ENCODE assay signal across 18 mouse cellular contexts in genomic region chr14:75170546-75170945, GRCm38 (mm10). TPM values are rescaled to one million over a fixed set of nuclear protein-coding genes. Genes with fewer than 3 reads are reported as not detected.
"Had no signal": no experiment of that assay in that cellular context is flagged by ENCODE, and none has a peak within 500 bp of the region (broad histone marks: within the 10 kb centered on the region; RNA-seq: fewer than 3 reads in every experiment).

No protein-coding gene starts in this region.

- H3K27ac ChIP-seq: limb, embryonic 12.5 days; liver, embryonic 14.5 days; midbrain, embryonic 13.5 days had no signal

- H3K4me2 ChIP-seq: limb, embryonic 12.5 days; midbrain, embryonic 13.5 days had no signal

- DNase-seq: kidney, adult 8-10 months; kidney, postnatal 25 days; liver; lung, adult 2 months; lung, postnatal 4 days; right cerebral cortex, adult 18-20 months; right cerebral cortex, postnatal 25 days; thymus, postnatal 4 days had no signal

- H3K4me1 ChIP-seq: limb, embryonic 12.5 days; midbrain, embryonic 13.5 days had no signal

- H3K4me3 ChIP-seq: limb, embryonic 12.5 days; midbrain, embryonic 13.5 days had no signal

- ATAC-seq: lung, postnatal 0 days; midbrain, embryonic 13.5 days had no signal

- H3K9me3 ChIP-seq: limb, embryonic 12.5 days; midbrain, embryonic 13.5 days had no signal

- H3K36me3 ChIP-seq: limb, embryonic 12.5 days; midbrain, embryonic 13.5 days had no signal

- H3K27me3 ChIP-seq: limb, embryonic 12.5 days; midbrain, embryonic 13.5 days had no signal

- H3K9ac ChIP-seq: limb, embryonic 12.5 days; liver, embryonic 14.5 days; midbrain, embryonic 13.5 days had no signal

RNA-seq across cellular contexts. Expression of gene Lrrc63, which starts 39.9 kb away (rescaled TPM):
- total RNA-seq: layer of hippocampus, postnatal 10 days; midbrain, postnatal 0 days had no signal
- polyA plus RNA-seq: kidney, embryonic 16.5 days; midbrain, postnatal 0 days; neural tube, embryonic 14.5 days; small intestine, adult 2 months; stomach, embryonic 16.5 days had no signal
